Mouse (Mus musculus) layer of hippocampus, postnatal 10 days (tissue): ENCODE measurements around the gene Gm42957. TPM values are rescaled to one million over a fixed set of nuclear protein-coding genes. Genes with fewer than 3 reads are reported as not detected.
"Not testable (repeated sequence)": the region's sequence is repeated elsewhere in the genome, so short reads cannot be mapped to it uniquely, and the experiment has no call there.

Source experiments
- DNase-seq, 2 experiments: peaks; one replicate each; pipeline ENCODE4 v3.0.0; 2021; ENCODE audit warnings: low spot score in 2 of 2
- total RNA-seq, 2 experiments: library from RNA; stranded (reverse); gene quantifications; 2 replicates each; pipeline ENCODE4 v1.2.3; 2021

The Gm42957 gene
- total RNA-seq, 2 experiments from 2014 or later = 0.25 to 0.34 TPM

GRCm38 (mm10) chr3:96617941-96618340 is 17.3 kb upstream of the Gm42957 start:
- DNase-seq = no peak

DNA sequence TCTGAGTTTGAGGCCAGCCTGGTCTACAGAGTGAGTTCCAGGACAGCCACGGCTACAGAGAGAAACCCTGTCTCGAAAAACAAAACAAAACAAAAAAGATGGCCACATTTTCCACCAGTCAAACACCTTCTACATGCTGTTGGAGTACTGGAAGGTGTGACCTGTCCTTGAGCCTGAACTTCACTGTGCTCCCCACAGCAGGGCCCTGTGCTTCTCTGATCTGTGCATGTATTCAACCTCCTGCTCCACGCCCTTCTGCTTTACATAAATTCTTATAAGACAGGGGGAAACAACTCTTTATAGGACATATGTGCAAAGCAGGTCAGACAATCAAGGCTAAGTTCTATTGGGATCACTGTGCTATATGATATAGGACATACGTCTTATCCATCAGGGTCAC is 12.1 kb upstream of the Gm42957 start:
- no peak for DNase-seq

GRCm38 (mm10) chr3:96629729-96630600 is 5.3 kb upstream of the Gm42957 start, which contains the start of gene Rbm8a:
Gene Rbm8a (plus strand): TSS chr3:96629933.
- DNase-seq = peak; percentile 96 to 97

- DNase-seq = no peak
Observed at GRCm38 (mm10) chr3:96632058-96632457, 3.2 kb upstream of the Gm42957 start.

- DNase-seq = no peak
Observed at GRCm38 (mm10) chr3:96634015-96634414, 1.3 kb upstream of the Gm42957 start.

DNA sequence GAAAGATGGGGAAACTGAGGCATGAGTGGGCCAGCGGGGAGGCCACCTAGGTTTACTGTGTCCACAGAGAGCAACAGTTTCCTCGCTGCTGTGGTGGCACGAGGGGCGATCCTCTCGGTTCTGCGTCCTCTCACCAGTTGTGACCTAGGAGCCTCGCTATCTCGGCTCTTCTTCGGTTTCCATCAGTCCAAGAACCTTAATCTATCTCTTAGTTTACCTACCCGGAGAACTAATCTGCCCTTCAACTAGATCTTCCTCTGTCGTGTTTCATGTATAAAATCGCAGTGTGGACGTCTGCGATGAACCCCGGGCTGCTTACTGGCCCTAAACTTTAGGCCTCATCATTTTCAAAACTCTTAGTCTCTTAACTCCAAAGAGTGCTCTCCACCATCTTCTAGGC is 632 bp downstream of the Gm42957 start:
- DNase-seq = no peak

- DNase-seq = no peak
Observed at GRCm38 (mm10) chr3:96636448-96636847, 1.2 kb downstream of the Gm42957 start.

GRCm38 (mm10) chr3:96639219-96639618 is 3.9 kb downstream of the Gm42957 start:
- DNase-seq = peak; percentile 52 to 54

DNA sequence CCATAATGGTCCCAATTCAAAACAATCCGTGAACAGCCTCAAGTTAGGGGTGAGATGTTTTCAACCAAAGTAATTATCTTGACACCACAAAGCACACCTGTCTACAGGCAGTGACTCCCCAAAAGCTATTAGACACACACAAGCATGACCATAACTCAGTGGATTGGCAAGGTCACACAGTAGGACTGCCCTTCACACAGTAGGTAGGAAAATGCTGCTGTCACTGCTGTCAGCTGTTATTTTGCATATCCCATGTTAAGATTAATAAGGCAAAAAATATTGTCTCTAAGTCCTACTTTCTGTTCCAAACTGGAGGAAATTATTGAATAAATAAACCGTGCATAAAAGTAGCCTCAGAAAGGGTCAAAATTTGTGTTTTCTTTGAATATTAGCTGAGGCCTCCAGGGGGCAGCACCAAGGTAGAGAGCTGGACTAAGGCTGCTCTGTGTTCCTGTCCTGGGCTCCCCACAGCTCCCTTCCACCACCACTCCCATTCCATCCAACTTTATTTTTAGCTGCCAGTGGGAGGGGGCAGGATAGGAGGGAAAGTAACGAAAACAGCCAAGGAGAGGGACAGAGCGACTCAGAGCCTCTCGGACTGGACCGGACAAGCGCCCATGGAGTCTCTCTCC is 9.9 kb downstream of the Gm42957 start, which contains the start of gene Itga10:
Itga10 (plus strand) TSS at position 567 of the 632 bp plus-strand sequence.
- DNase-seq = peak; percentile 42 to 50

- DNase-seq = no peak
Observed at GRCm38 (mm10) chr3:96647365-96647764, 12.1 kb downstream of the Gm42957 start.

DNA sequence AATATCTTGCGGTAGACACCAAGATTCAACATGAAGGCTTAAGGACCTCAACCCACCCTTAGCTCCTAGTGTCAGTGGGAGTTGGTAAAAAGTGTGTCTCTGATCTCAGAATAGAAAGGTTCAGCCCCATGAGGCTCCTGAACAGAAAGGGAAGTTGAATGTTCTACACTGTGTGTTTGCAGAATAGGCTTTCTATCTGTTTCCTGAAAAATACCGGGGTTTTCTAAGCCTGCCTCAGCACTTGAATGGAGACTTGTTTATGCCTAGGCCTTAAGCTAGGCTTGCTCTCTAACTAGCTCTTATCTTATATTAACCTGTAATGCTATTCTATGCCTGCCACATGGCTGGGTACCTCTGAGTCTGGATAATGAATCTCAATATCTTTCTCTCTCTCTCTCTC is 25.6 kb downstream of the Gm42957 start:
- DNase-seq = no peak

- DNase-seq = no peak
Observed at GRCm38 (mm10) chr3:96662731-96663316, 27.6 kb downstream of the Gm42957 start.

DNA sequence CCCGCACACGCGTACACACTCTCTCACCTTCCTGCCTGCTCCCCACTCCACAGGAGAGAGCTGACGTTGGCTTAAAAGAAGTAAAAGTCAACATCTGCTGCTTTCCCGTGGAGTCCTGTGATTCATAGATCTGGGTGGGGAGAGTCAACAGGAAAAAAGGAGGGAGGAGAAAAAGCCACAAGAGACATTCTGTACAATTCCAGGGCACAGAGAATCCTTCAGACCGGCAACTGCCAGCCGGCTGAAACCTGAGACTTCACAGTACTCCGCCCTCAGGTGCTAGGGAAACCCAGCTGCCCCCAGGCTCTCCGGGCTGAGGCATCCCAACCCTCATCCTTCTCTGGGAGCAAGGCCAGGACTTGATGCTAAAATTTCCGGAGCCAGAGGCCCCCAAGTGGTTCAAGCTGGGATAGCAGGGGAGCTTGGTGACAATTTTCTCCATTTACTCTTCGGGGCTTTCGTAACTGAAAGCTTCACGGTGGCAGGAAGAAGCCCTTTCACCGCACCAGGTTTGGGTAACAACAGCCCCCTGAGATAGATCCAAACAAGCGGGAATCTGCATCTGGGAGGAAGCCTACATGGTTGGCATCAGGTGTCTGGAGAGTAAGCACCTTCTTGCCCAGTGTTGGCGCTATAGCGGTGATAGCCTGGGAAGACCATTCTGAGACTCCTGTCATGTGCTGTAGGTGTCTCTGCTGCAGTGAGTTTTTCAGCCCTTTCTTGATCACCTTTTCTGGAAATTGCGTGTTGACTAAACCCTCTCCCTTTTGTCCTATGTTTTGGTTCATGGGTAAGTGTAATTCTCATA is 28.4 kb downstream of the Gm42957 start:
- peak; percentile 93 to 94 for DNase-seq

DNA sequence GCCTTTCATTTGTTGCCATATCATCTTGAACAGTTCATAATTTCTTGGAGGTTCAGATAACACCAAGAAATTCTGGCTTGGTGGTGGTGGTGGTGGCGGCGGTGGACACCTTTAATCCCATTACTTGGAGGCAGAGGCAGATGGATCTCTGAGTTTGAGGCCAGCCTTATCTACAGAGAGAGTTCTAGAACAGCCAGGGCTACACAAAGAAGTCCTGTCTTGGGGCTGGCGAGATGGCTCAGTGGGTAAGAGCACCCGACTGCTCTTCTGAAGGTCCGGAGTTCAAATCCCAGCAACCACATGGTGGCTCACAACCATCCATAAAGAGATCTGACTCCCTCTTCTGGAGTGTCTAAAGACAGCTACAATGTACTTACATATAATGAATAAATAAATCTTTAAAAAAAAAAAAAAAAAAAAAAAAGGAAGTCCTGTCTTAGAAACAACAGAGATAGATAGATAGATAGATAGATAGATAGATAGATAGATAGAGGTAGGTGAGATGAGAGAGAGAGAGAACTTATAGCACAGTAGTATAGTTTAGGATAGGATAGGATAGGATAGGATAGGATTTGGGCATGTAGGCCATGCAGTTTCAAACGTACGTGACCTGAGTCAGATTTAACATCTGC is 30.6 kb downstream of the Gm42957 start:
- not testable (repeated sequence) for DNase-seq

DNA sequence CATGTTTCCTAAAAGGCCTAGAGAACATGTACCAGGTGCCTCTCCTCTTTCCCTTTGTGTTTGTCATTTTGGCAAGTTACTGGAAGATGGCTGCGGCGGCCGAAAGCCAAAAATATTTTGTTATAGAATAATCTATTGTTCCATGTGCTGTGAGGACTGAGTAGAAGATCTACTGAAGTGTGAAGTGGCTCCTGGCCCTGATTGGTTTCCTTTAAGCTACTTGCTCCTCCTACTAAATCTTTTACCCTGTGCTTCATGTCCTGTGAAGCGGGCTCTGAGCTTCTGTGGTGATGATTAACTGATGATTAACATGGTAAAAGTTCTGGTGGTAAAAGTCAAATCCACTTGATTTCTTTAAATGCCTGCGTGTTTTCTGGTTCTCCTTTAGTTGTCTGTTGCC is 31.6 kb downstream of the Gm42957 start:
- DNase-seq = no peak

GRCm38 (mm10) chr3:96667316-96667715 is 32.0 kb downstream of the Gm42957 start:
- no peak for DNase-seq

DNA sequence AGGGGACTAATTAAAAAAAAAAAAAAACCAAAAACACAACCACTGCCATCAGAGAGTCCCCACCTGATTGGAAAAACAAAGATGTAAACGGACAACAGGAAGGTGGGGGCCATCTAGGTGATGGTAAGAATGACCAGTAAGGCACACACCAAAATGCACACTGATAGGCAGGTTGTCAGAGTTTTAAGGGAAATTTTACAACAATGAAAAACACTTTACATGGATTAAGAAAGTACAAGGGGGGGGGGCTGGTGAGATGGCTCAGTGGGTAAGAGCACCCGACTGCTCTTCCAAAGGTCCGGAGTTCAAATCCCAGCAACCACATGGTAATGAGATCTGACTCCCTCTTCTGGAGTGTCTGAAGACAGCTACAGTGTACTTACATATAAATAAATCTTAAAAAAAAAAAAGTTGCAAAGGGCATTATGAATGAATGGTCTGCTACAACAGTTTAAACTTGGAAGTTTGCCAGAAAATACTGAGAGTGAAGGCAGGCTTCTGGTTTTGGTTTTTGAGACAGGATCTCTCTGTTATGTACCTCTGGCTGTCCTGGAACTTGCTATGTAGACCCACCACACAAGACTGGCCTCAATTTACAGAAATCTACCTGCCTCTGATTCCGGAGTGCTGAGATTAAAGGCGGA is 33.3 kb downstream of the Gm42957 start:
- DNase-seq = no peak

DNA sequence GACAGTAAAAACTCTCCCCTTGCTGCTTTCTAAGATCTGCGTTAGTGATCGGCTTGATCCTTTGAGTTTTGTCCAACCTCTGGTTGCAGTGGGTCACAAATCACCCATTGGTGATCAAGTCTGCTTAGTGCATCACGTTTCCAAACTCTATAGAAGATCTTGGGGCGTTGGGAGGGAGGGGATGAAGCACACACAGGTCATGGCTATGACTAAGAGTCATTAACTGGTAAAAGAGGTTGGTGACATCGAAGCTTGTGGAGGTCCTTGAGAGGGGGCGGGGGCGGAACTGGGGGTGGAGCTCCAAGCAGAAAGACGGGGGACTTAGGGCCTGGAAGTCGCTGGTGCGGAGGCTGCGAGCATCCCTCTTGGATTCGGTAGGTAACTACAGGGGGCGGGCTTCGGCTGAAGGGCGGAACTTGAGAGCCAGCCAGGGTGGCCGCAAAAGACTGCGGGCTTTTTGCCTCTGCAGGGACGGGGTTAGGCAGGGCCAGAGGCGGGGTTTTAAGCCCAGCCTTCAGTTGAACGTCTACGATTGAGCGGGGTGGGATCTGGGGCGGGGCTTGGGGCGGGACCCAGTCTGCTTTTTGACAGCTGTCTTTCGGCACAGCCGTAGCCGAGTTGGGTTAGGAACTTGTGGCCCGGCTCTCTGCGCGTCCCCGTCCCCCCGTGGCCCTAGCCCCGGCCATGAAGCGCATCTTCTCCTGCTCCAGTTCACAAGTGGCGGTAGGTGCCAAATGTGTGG is 34.6 kb downstream of the Gm42957 start, which contains the start of gene Ankrd35:
Ankrd35 (plus strand) TSS at position 405 of the 742 bp plus-strand sequence.
- peak; percentile 66 to 76 for DNase-seq

GRCm38 (mm10) chr3:96671519-96671918 is 36.2 kb downstream of the Gm42957 start:
- DNase-seq = no peak
